Mouse (Mus musculus): Measurements from ENCODE around the gene Ccr8.

DNA sequence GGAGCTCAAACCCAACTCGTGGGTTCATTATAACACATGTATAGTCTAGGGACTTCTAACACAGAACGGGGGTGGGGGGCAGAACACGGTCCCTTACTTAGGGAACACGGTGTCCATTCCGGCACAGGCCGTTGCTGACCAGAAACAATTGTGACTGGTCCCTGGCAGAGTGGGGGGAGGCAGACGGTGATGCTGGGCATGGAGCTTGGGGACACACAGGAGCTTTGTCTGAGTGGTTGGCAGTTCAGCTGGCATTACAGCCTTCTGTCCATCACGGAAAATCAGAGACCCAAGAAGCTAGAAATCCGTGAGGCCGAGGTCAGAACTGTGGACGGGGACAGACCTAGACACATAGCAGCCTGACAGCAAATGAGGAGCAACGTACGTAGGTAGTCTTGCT, 52.6 kb downstream of the Ccr8 start:
- TF ChIP-seq CTCF (IDR thresholded peaks at IDR 0.05; ENCODE audit: extremely low read depth, insufficient read depth, insufficient read length, insufficient replicate concordance) (no peak), POLR2A (IDR thresholded peaks at IDR 0.05; ENCODE audit: low read depth, low read length) (no peak)
